Mouse (Mus musculus) mature B cell (primary cell): Measurements from ENCODE around the gene Tsks.

Experiments
- in situ Hi-C: fragments of 300-500 bp; cut with MboI; formaldehyde crosslinking; loops from 2 replicates; pipeline ENCODE4 v1.14.3; 2019

The Tsks gene

GRCm38 (mm10) chr7:44975117-44975419 lies 32.1 kb downstream of the Tsks start:
- in situ Hi-C loops, result no loop called here

GRCm38 (mm10) chr7:44978300-44978699 lies 35.3 kb downstream of the Tsks start:
- in situ Hi-C loops, result no loop called here

- in situ Hi-C loops, result no loop called here
These were observed 38.5 kb downstream of the Tsks start for GRCm38 (mm10) chr7:44981539-44981938.

- in situ Hi-C loops, result no loop called here
These were observed 40.1 kb downstream of the Tsks start for GRCm38 (mm10) chr7:44983085-44983484.

GRCm38 (mm10) chr7:44983944-44984832 lies 41.2 kb downstream of the Tsks start:
- in situ Hi-C loops, result no loop called here

- in situ Hi-C loops, result no loop called here
These were observed 41.8 kb downstream of the Tsks start for GRCm38 (mm10) chr7:44984833-44985164.

GRCm38 (mm10) chr7:44985595-44986191 lies 42.7 kb downstream of the Tsks start:
- in situ Hi-C loops, result no loop called here

GRCm38 (mm10) chr7:44986192-44986878 lies 43.3 kb downstream of the Tsks start, which contains the start of gene Prmt1:
Gene Prmt1 (minus strand): TSS chr7:44986568.
- in situ Hi-C loops, result no loop called here

GRCm38 (mm10) chr7:44986879-44987718 lies 44.1 kb downstream of the Tsks start:
- in situ Hi-C loops, result no loop called here

- in situ Hi-C loops, result no loop called here
These were observed 53.7 kb downstream of the Tsks start for GRCm38 (mm10) chr7:44996672-44997071.

GRCm38 (mm10) chr7:44997231-44997939 lies 54.4 kb downstream of the Tsks start, which contains the start of gene Irf3:
Gene Irf3 (plus strand): TSS chr7:44997648.
- in situ Hi-C loops, result no loop called here

GRCm38 (mm10) chr7:44997940-44998428 lies 55.0 kb downstream of the Tsks start:
- in situ Hi-C loops, result no loop called here

- in situ Hi-C loops, result no loop called here
These were observed 55.5 kb downstream of the Tsks start, which contains the start of gene Bcl2l12 for GRCm38 (mm10) chr7:44998501-44998955. Gene Bcl2l12 (minus strand): TSS chr7:44998712.

GRCm38 (mm10) chr7:44999753-45000152 lies 56.7 kb downstream of the Tsks start:
- in situ Hi-C loops, result no loop called here

GRCm38 (mm10) chr7:45000539-45001114 lies 57.6 kb downstream of the Tsks start:
- in situ Hi-C loops, result no loop called here

- in situ Hi-C loops, result no loop called here
These were observed 59.4 kb downstream of the Tsks start for GRCm38 (mm10) chr7:45002440-45002839.

GRCm38 (mm10) chr7:45004546-45004945 lies 61.5 kb downstream of the Tsks start:
- in situ Hi-C loops, result no loop called here

- in situ Hi-C loops, result no loop called here
These were observed 62.5 kb downstream of the Tsks start for GRCm38 (mm10) chr7:45005321-45005992.

GRCm38 (mm10) chr7:45006503-45006902 lies 63.5 kb downstream of the Tsks start:
- in situ Hi-C loops, result no loop called here

- in situ Hi-C loops, result no loop called here
These were observed 64.1 kb downstream of the Tsks start for GRCm38 (mm10) chr7:45007141-45007540.
